Mouse (Mus musculus): ENCODE data around the gene Wdr77. TPM values are rescaled to one million over a fixed set of nuclear protein-coding genes. Genes with fewer than 3 reads are reported as not detected.
A peak's percentile ranks its signal among the peaks of the same experiment; 100 is the strongest.
"Not testable (repeated sequence)": the region's sequence is repeated elsewhere in the genome, so short reads cannot be mapped to it uniquely, and the experiment has no call there.

Wdr77 gene
- 10 to 100 TPM; 64.5 to 75.9 (median 73.4) TPM for total RNA-seq (2022)

DNA sequence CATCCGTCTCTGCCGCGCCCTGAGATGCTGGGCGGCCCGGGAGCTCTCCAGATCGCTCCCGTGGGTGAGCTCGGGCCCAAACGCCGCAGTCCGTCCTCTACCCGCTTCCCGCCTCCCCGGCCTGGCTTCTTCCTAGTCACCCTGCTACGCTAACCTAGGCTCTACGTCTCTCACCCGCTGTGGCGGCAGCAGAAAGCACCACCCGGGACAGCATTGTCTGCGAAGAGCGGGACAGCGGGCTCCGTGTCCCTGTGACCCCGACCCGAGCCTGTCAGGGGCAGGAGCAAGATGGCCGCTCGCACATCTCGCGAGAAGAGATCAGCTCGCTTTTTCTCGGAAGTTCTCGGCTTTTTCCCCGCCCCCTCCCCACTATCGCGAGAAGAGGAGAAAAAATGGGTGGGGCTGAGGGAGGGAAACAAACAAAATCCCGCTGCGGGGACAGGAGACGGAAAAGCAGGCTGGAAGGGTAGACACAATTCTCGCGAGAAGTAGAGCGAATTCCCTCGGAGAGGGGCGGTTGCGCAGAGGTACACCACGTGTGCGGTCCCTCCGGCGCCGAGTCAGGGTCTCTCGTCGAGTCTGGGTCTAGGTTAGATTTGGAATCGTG is at the start of gene Wdr77:
Gene Wdr77 (plus strand): TSS at position 396 of the 607 bp plus-strand sequence.
- peak; percentile 96 for DNase-seq

DNA sequence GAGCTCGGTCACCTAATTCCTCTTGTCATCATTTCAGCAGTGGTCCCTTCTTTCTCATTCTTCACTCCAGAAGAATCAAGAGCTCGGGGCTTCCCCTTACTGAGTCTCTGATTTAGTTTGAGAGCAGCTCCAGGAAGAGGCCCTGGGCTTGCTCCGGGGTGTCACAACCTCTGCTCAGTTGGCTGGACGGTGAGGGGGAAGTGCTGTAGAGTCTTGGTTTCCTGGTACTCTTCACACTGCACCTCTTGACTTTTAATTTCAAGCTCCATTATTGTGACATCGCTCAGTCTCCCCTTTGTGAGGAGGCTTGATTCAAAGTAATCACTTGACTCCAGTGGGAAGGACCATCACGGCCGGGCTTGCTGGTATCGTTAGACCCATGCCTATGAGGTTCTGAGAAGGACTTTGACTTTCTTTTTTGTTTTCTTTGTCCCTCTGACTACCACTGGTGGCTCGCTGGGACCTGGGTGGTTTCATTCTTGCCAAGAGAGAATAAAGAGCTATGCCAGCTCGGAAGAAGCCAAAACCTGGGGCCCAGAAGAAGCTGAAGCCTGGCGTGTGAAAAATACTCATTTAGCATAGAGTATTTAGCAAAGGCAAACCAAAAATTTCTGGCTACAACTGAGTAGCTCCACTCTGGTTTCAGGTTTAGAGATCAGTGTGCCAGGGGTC is 48.5 kb upstream of the Wdr77 start:
- DNase-seq = no peak

- DNase-seq = no peak
These were observed 46.9 kb upstream of the Wdr77 start for GRCm38 (mm10) chr3:105912097-105912880.

DNA sequence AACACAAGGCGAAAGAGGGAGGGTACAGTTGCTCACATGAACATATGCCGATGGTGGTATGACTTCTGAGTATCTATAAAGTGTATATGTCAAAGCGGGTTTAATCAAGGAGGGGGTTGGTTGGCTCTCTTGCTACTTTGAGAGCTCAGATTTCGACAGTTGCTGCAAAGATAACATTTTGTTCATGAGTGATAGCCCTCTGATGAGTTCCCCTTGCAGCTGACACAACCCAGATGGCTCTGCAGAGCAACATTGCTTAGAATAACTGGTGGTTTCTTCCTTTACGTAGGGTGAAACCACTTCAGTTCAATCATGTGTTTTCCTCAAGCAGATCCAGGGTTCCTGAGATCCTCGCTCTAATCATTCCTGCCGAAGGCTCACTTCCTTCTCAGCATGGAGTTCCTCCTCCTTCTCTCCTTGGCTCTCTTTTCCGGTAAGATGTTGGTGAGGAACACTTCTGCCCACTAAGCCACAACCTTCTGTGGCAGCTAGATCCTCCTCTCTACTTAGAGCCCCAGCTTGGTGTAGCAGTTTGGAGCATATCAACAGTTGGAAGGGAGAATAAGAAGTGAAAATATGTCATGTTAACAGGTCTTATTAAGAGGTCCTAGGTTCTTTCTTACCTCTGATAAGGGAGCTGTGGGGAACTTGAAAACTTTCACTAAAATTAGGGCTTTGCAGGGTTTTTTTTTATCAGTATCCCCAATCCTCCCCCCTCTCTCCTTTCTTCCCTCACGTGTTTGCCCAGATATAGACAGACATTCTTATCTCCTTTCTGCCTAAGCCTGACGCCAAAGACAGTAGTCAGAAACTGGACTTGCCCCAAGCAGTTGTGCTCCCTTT is 45.1 kb upstream of the Wdr77 start:
- no peak for DNase-seq

DNA sequence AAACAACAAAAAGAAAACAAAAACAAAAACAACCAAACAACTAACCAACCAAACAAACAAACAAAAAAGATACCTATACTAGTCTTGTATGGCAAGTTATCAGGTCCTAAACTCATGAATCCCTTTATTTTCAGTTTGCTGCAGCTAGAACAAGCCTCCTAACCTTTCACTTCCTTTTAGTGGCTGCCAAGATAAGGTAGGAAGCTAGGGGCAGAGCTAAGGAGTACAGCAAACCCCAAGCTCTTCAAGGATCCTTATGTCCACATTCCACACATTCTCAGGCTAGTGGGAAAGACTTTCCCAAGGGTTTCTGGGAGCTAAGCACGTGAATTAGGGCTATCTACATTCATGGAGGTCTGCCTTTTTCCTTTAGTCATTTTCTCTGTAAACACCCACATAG is 43.9 kb upstream of the Wdr77 start:
- no peak for DNase-seq

DNA sequence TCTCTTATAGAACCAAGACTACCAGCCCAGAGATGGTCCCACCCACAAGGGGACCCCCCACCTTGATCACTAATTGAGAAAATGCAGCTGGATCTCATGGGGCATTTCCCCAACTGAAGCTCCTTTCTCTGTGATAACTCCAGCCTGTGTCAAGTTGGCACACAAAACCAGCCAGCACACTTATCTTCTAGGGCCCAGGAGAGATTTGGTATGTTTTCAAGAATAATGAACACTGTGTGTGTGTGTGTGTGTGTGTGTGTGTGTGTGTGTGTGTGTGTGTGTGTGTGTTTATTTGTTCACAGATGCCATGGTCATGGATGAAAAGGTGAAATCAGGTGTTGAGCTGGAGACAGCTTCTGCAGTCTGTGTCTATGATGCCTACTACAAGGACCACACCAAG is 42.7 kb upstream of the Wdr77 start:
- not testable (repeated sequence) for DNase-seq

DNA sequence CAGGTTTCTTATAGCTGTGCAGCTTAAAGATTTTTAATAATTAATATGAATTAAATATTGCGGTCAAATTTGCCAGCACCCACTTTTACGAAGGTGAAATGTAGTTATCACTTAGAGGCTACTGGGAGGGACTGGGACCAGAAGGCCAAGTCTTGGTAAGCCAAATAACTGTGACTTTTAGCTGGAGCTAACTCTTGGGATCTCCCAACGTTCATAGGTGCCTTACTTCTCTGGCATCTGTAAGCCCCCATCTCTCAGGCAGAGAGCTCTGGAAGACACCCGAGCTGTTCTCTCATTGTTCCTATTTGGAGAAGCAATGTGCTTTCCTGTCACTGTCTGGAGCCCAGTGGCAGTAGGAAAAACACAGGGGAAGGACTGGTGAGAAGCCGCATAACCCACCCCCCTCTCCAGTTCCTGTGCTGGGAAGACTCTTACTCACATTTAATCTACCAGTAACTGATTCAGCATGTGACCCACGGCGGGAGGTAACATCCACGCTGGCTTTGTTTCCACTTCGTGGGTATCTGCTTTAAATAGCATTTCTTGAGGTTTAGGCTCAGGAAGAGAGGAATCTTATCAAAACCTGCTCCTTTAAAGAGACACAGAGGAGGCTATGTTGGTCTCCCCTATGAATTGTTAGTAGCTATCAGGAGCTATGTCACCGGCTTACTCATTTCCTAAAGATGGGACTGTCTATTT is 41.4 kb upstream of the Wdr77 start:
- DNase-seq = no peak

DNA sequence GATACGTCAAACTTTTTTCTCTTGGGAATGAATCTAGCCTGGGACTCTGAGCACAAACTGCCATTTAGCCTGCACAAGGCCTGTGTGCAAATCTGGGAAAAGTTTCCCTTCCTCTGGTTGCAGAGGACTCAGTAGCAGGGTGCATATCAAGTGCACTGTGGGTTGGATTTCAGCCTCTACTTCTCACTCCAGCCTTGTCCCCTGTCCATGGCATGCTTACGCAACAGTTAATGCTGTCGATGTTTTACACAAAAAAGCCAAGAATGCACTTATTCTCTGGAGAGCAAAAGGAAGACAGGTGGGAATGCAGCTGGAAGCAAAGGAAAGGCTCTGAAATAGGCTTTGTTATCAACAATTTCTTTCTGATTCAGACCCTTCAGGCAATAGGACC is 40.8 kb upstream of the Wdr77 start:
- DNase-seq = no peak

GRCm38 (mm10) chr3:105920743-105921142 is 38.4 kb upstream of the Wdr77 start:
- not testable (repeated sequence) for DNase-seq

DNA sequence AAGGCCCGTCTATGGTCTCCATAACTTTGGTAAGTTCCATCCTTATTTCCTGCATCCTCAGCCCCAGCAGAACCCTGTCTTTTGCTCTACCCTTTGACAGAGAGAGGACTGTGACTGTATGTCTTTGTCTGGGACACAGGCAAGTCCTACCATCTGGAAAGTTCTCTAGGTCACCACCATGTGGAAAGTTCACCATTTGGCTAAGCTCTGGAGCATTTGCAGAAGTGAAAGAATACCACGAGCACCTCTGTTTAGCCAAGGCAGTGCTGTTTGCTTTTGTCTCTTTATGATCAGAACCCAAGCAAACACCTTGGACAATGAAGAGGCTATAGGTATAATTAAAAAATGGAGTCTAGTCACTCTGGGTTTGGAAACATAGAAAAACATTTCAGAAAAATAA is 37.2 kb upstream of the Wdr77 start:
- DNase-seq = no peak

GRCm38 (mm10) chr3:105924616-105925015 is 34.6 kb upstream of the Wdr77 start:
- no peak for DNase-seq

GRCm38 (mm10) chr3:105927561-105928194 is 31.5 kb upstream of the Wdr77 start:
- DNase-seq = no peak

- DNase-seq = no peak
These were observed 31.0 kb upstream of the Wdr77 start for GRCm38 (mm10) chr3:105928195-105928569.

GRCm38 (mm10) chr3:105928781-105929180 is 30.4 kb upstream of the Wdr77 start:
- no peak for DNase-seq

- no peak for DNase-seq
These were observed 29.3 kb upstream of the Wdr77 start for GRCm38 (mm10) chr3:105929821-105930220.

- no peak for DNase-seq
These were observed 28.1 kb upstream of the Wdr77 start for GRCm38 (mm10) chr3:105931095-105931494.

DNA sequence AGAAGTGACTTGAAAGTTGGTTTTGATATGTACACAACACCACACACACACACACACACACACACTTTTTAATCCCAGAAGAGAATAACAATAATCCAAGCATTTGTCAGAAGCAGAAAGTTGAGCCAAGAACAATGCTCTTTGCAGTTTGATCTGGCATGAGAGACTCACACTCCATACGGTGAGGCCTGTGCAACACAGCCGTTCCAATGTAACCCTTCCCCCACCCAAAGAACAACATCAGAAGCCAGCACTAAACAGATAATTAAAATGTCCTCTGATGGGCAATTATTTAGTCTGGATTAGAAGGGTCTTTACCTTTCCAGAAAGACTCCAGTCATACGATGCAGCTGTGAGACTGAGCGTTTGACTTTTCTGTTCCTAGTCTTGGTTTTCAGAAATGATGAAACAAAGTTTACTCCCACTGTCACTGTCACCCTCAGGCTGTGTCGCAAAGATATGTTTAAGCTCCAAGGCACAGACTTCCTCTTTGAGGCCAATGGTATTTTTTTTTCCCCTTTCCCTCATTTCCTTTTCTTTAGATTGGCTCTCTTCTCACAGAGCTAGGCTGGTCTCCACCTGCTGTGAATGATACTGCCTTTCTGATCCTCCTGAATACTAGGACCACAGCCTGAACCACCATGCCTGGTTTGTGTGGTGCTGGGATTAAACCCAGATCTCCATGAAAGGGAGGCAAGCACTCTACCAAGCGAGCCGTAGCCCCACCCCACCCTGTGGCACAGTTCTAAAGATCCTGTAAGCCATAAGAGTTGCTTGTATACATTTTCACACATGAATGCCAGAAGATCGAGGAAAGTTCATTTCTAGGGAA is 26.7 kb upstream of the Wdr77 start, which contains the start of gene I830077J02Rik:
Gene I830077J02Rik (minus strand): TSS at position 425 of the 832 bp plus-strand sequence.
- no peak for DNase-seq

- no peak for DNase-seq
These were observed 25.2 kb upstream of the Wdr77 start for GRCm38 (mm10) chr3:105933926-105934325.

DNA sequence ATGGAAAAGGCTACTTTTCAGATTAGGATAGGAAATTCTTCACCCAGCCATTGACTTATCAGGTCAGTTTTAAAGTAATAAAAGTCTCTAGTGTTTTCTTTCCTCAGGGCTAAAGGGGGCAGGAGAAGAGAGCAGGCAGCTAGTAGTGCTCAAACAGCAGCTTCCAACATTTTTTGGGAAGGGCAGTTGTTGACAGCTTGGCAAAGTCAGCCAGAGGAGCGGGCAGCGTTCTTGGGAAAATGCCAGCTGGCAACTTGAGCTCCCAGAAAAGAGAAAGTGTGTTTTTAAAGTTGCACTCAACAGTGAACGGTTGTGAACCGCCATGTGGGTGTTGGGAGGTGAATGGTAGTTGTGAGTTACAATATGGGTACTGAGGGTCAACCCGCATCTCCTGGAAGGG is 24.1 kb upstream of the Wdr77 start:
- DNase-seq = peak; percentile 24

DNA sequence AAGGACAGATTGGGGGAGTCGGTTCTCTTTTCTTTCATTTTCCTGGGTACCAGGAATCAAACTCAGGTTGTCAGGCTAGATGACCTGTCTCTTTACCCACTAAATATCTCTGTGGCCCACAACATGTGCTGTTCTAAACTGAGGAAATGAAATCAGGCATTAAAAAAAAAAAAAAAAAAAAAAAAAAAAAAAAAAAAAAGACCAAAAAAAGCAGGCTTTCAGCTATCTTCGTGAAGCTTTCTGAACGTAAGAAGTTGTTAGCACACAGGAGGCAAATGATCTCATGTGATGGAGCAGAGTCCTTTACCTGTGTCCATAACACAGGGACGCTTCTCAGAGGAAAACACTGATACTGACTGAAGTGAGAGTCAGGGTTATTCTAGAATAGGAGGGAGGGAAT is 23.1 kb upstream of the Wdr77 start:
- DNase-seq = no peak

DNA sequence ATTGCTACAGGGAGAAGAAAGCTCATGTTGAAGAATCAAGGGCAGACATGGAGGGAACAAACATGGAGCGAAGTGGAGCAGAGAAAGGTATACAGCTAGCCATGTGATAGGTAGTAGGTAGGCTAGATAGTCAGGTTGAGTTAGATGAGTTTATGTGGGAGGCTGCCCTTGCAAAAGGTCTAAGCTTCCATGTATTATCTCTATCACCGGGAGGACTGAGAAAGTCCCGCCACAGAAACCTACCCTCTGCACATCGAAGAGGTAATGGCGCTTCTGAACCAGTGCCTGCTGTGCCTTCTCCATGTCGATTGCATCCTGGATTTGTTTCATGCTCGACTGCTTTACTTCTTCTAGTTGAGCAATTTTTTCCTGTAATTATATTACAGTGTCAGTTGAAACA is 7.8 kb upstream of the Wdr77 start:
- no peak for DNase-seq

Data from adrenal gland, adult 8-10 months (tissue).